ENCODE assay signal across 24 mouse cellular contexts in the genomic region with DNA sequence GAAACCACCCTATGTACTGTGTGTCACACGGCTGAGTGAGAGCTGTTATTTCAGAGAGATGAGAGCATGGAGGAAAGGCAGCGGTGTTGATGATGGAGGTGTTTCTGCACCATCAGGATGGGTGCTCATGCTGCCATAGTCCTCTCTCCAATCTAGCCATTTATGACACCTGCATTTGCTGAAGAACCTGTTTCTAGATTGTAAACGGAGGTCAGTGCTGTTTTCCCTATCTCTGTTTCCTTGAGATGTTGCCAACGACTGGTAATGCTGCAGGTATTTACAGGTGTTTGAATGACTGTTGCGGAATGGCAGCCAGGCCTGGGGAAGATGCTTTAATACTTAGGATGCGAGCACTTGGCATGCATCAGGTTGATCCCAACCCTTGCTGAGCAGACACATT. TPM values are rescaled to one million over a fixed set of nuclear protein-coding genes. Genes with fewer than 3 reads are reported as not detected.
DNase-seq lines count a peak whose midpoint lies in the region; ATAC-seq and TF ChIP-seq lines count a peak whose summit lies in the region.
"Had no signal": no experiment of that assay in that cellular context is flagged by ENCODE, and none has a peak within 500 bp of the region (broad histone marks: within the 10 kb centered on the region; RNA-seq: fewer than 3 reads in every experiment).

No protein-coding gene starts in this region.

- no peak overlapping the region for H3K4me2 ChIP-seq in midbrain, embryonic 11.5 days
- no peak overlapping the region for H3K4me2 ChIP-seq in midbrain, embryonic 14.5 days (ENCODE audit: low read length)
- H3K4me2 ChIP-seq in intestine, postnatal 0 days (replicated peaks; ENCODE audit: low read depth): no peak overlapping the region
- H3K4me2 ChIP-seq: embryonic facial prominence, embryonic 13.5 days; embryonic facial prominence, embryonic 15.5 days; forebrain, embryonic 12.5 days had no signal

- H3K4me1 ChIP-seq in midbrain, embryonic 11.5 days (ENCODE audit: control insufficient read depth, insufficient read depth, low read length): no peaks in the 10 kb centered on the region; the same call in 1 of the 2 replicates
- H3K4me1 ChIP-seq in midbrain, embryonic 14.5 days (ENCODE audit: control insufficient read depth, insufficient read depth, low read length): peaks cover 13% of the 10 kb centered on the region
- 0 out of 2 replicates have a peak, but pooled peaks cover 3% of the 10 kb centered on the region for H3K4me1 ChIP-seq in intestine, postnatal 0 days (replicated peaks; ENCODE audit: control insufficient read depth, insufficient read depth, low read length)

- no peak for TF ChIP-seq CTCF in intestine, postnatal 0 days (IDR thresholded peaks at IDR 0.05; ENCODE audit: low read depth)

- no peaks in the 10 kb centered on the region for H3K27me3 ChIP-seq in midbrain, embryonic 11.5 days (ENCODE audit: control insufficient read depth, insufficient read depth, low read length)
- H3K27me3 ChIP-seq in midbrain, embryonic 14.5 days (ENCODE audit: control insufficient read depth, insufficient read depth, low read length): no peaks in the 10 kb centered on the region
- no peaks in the 10 kb centered on the region for H3K27me3 ChIP-seq in intestine, postnatal 0 days (replicated peaks; ENCODE audit: control insufficient read depth, insufficient read depth, low read length)
- H3K27me3 ChIP-seq: embryonic facial prominence, embryonic 13.5 days; embryonic facial prominence, embryonic 15.5 days; forebrain, embryonic 12.5 days had no signal

- no peaks in the 10 kb centered on the region for H3K9me3 ChIP-seq in midbrain, embryonic 11.5 days (ENCODE audit: control insufficient read depth, low read length)
- no peaks in the 10 kb centered on the region for H3K9me3 ChIP-seq in midbrain, embryonic 14.5 days (ENCODE audit: control insufficient read depth, low read length)
- H3K9me3 ChIP-seq in intestine, postnatal 0 days (ENCODE audit: control insufficient read depth): no peaks in the 10 kb centered on the region
- H3K9me3 ChIP-seq: embryonic facial prominence, embryonic 13.5 days; embryonic facial prominence, embryonic 15.5 days; forebrain, embryonic 10.5 days; forebrain, embryonic 12.5 days had no signal

- peak; percentile 45 for DNase-seq in heart, adult 11 months
- DNase-seq in heart, adult 9 months (ENCODE audit: low spot score in 2 of 2): no peak
- DNase-seq in midbrain, embryonic 11.5 days (ENCODE audit: low spot score, missing footprints): peak; percentile 77
- DNase-seq in midbrain, embryonic 14.5 days: no peak
- no peak for DNase-seq in frontal cortex, adult 2 months (ENCODE audit: extremely low spot score in 1 of 2, low spot score in 1 of 2)
- DNase-seq: adrenal gland, adult 2 months; adrenal gland, postnatal 10 days; adrenal gland, postnatal 25 days; B cell, adult 2 months; cerebellum, adult 11 months; cerebellum, adult 18-20 months; cerebellum, adult 8-10 months; cerebellum, adult 9-11 months; cerebellum, postnatal 14 days; cerebellum, postnatal 36 days; embryo, embryonic 11 days had no signal

- 88% methylated on average over 6 of the region's 6 CpGs for WGBS in midbrain, embryonic 11.5 days
- WGBS in midbrain, embryonic 14.5 days: 89% methylated on average over 6 of the region's 6 CpGs
- 45% methylated on average over 6 of the region's 6 CpGs for WGBS in intestine, postnatal 0 days

- H3K27ac ChIP-seq in midbrain, embryonic 11.5 days (ENCODE audit: low read depth, low read length): no peak overlapping the region
- H3K27ac ChIP-seq in midbrain, embryonic 14.5 days (replicated peaks; ENCODE audit: low read depth, low read length): no peak overlapping the region
- H3K27ac ChIP-seq in intestine, postnatal 0 days (ENCODE audit: low read depth, low read length): no peak overlapping the region; the same call in 1 of the 2 replicates
- H3K27ac ChIP-seq: embryonic facial prominence, embryonic 13.5 days; embryonic facial prominence, embryonic 15.5 days; forebrain, embryonic 10.5 days; forebrain, embryonic 12.5 days had no signal

- no peak overlapping the region for H3K4me3 ChIP-seq in midbrain, embryonic 11.5 days (ENCODE audit: low read depth, low read length)
- no peak overlapping the region for H3K4me3 ChIP-seq in midbrain, embryonic 14.5 days (replicated peaks; ENCODE audit: low read depth, low read length)
- no peak overlapping the region for H3K4me3 ChIP-seq in intestine, postnatal 0 days (ENCODE audit: low read depth, low read length)
- H3K4me3 ChIP-seq: embryonic facial prominence, embryonic 13.5 days; embryonic facial prominence, embryonic 15.5 days; erythroblast, embryonic 14.5 days; forebrain, embryonic 10.5 days; forebrain, embryonic 12.5 days had no signal

- ATAC-seq in midbrain, embryonic 11.5 days (ENCODE audit: low FRiP score): no peak
- ATAC-seq in midbrain, embryonic 14.5 days (ENCODE audit: low FRiP score, low TSS enrichment): no peak
- peak; percentile 70 for ATAC-seq in intestine, postnatal 0 days
- ATAC-seq: forebrain, embryonic 14.5 days; forebrain, embryonic 16.5 days had no signal

- H3K36me3 ChIP-seq in midbrain, embryonic 11.5 days (ENCODE audit: control insufficient read depth, insufficient read depth, low read length): no peaks in the 10 kb centered on the region
- H3K36me3 ChIP-seq in midbrain, embryonic 14.5 days (ENCODE audit: control insufficient read depth, insufficient read depth, low read length): 0 out of 2 replicates have a peak, but pooled peaks cover 3% of the 10 kb centered on the region
- H3K36me3 ChIP-seq in intestine, postnatal 0 days (ENCODE audit: control insufficient read depth, insufficient read depth): no peaks in the 10 kb centered on the region; the same call in 1 of the 2 replicates

- H3K9ac ChIP-seq in midbrain, embryonic 11.5 days (ENCODE audit: low read length): no peak overlapping the region
- H3K9ac ChIP-seq in midbrain, embryonic 14.5 days (replicated peaks; ENCODE audit: low read length): no peak overlapping the region
- no peak overlapping the region for H3K9ac ChIP-seq in intestine, postnatal 0 days (ENCODE audit: low read depth, low read length)
- H3K9ac ChIP-seq: embryonic facial prominence, embryonic 13.5 days; embryonic facial prominence, embryonic 15.5 days; forebrain, embryonic 12.5 days had no signal

RNA-seq across cellular contexts. Expression of a gene that starts 8.1 kb away (rescaled TPM):
- 2.4 and 2.6 TPM in 2 replicates for polyA plus RNA-seq in midbrain, embryonic 11.5 days (2014; fragmentation: Nextera tagmentation; extraction: Ambion mirVana)
- polyA plus RNA-seq in midbrain, embryonic 14.5 days (2014; fragmentation: Nextera tagmentation; extraction: Ambion mirVana): 2.3 and 2.9 TPM in 2 replicates
- 11.6 and 12.8 TPM in 2 replicates for polyA plus RNA-seq in intestine, postnatal 0 days (2015; fragmentation: Nextera tagmentation; extraction: Ambion mirVana)
- polyA plus RNA-seq in frontal cortex, adult 2 months (2012; rRNA removed): 22.3 and 22.9 TPM in 2 replicates

Comparison
In these comparisons a context has a peak if more than half of its experiments do, and no peak if none do; other contexts are left out.
1. DNase-seq: peak in heart, adult 11 months (single experiment) and midbrain, embryonic 11.5 days (single experiment); none in heart, adult 9 months (0 of 2), midbrain, embryonic 14.5 days (single experiment) and frontal cortex, adult 2 months (0 of 2).